Mouse (Mus musculus) midbrain, embryonic 13.5 days (tissue): ENCODE data around the gene Nfkbib. TPM values are rescaled to one million over a fixed set of nuclear protein-coding genes. Genes with fewer than 3 reads are reported as not detected.

ENCODE experiments used
- polyA plus RNA-seq: library from polyadenylated mRNA; unstranded; fragments of >200 nt; fragmentation: Nextera tagmentation; extraction: Ambion mirVana; gene quantifications from 2 replicates; pipeline ENCODE4 v1.2.1, GENCODE M21; 2015

Nfkbib gene
- polyA plus RNA-seq, 1 experiment from 2014 or later, result 56.7 TPM

Other genes starting within 250 kb of the Nfkbib start
- gene Ifnl3, start 244.7 kb downstream of the Nfkbib start, polyA plus RNA-seq, result not detected in 2 replicates
- not detected in 2 replicates for gene Sycn, start 226.6 kb downstream of the Nfkbib start, polyA plus RNA-seq
- gene Nccrp1, start 220.3 kb downstream of the Nfkbib start, polyA plus RNA-seq, result not detected in 2 replicates
- 20.0 and 25.7 TPM in 2 replicates for gene Samd4b, start 169.4 kb downstream of the Nfkbib start, polyA plus RNA-seq
- 25.6 and 28.0 TPM in 2 replicates for gene Pak4, start 169.3 kb downstream of the Nfkbib start, polyA plus RNA-seq
- gene Acp7, start 136.2 kb downstream of the Nfkbib start, polyA plus RNA-seq, result not detected in 2 replicates
- gene Fbxo27, start 74.7 kb downstream of the Nfkbib start, polyA plus RNA-seq, result 5.7 and 5.8 TPM in 2 replicates
- 3.3 and 4.0 TPM in 2 replicates for gene Fbxo17, start 50.7 kb downstream of the Nfkbib start, polyA plus RNA-seq
- gene Mrps12, start 25.7 kb downstream of the Nfkbib start, polyA plus RNA-seq, result 108 and 112 TPM in 2 replicates
- 22.4 and 22.9 TPM in 2 replicates for gene Sars2, start 25.5 kb downstream of the Nfkbib start, polyA plus RNA-seq
- gene Ccer2, start 11.3 kb downstream of the Nfkbib start, polyA plus RNA-seq, result 0.26 and 0.58 TPM in 2 replicates
- gene Sirt2, start 777 bp downstream of the Nfkbib start, polyA plus RNA-seq, result 102 and 108 TPM in 2 replicates
- gene Rinl, start 21.5 kb upstream of the Nfkbib start, polyA plus RNA-seq, result 1.9 and 2.3 TPM in 2 replicates
- gene Hnrnpl, start 41.0 kb upstream of the Nfkbib start, polyA plus RNA-seq, result 238 and 239 TPM in 2 replicates
- gene Ech1, start 57.7 kb upstream of the Nfkbib start, polyA plus RNA-seq, result 69.4 and 71.6 TPM in 2 replicates
- 4.5 and 5.8 TPM in 2 replicates for gene Lgals4, start 66.3 kb upstream of the Nfkbib start, polyA plus RNA-seq
- gene Lgals7, start 96.3 kb upstream of the Nfkbib start, polyA plus RNA-seq, result 8.5 and 9.8 TPM in 2 replicates
- gene Capn12, start 113.9 kb upstream of the Nfkbib start, polyA plus RNA-seq, result 0.62 and 0.70 TPM in 2 replicates
- 120 and 132 TPM in 2 replicates for gene Actn4, start 194.8 kb upstream of the Nfkbib start, polyA plus RNA-seq
- gene Eif3k, start 214.4 kb upstream of the Nfkbib start, polyA plus RNA-seq, result 318 and 323 TPM in 2 replicates
- gene Map4k1, start 214.5 kb upstream of the Nfkbib start, polyA plus RNA-seq, result 4.5 and 5.0 TPM in 2 replicates